Mouse (Mus musculus) G1E (cell line): ENCODE results near the gene Cuedc1. TPM values are rescaled to one million over a fixed set of nuclear protein-coding genes. Genes with fewer than 3 reads are reported as not detected.

Source experiments
- ATAC-seq: 2 replicates; pipeline ENCODE4 v1.8.0; 2016; ENCODE audit warnings: mild to moderate bottlenecking; ENCODE audit not compliant: insufficient number of reproducible peaks, poor library complexity, low FRiP score, severe bottlenecking; ENCODE audit errors: extremely low read depth
- DNase-seq: peaks from one replicate; pipeline ENCODE4 v3.0.0; 2012; ENCODE audit warnings: low spot score
- H3K27me3 ChIP-seq: 2 replicates; pipeline ENCODE4 v1.6.1; 2012; ENCODE audit warnings: mild to moderate bottlenecking, low read length, inconsistent platforms; ENCODE audit not compliant: insufficient read depth
- H3K36me3 ChIP-seq: replicated peaks from 2 replicates; pipeline ENCODE3; 2012; ENCODE audit warnings: mild to moderate bottlenecking, inconsistent platforms
- H3K4me1 ChIP-seq: 2 replicates; pipeline ENCODE4 v1.6.1; 2012; ENCODE audit warnings: low read depth, low read length, inconsistent platforms, mixed read lengths; ENCODE audit not compliant: insufficient read depth
- H3K4me3 ChIP-seq: 2 replicates; pipeline ENCODE4 v1.5.1; 2012; ENCODE audit warnings: low read depth, mild to moderate bottlenecking, inconsistent platforms, low read length, moderate library complexity, mixed read lengths
- H3K9me3 ChIP-seq: replicated peaks from 2 replicates; pipeline ENCODE4 v1.6.1; 2012; ENCODE audit warnings: inconsistent platforms
- CTCF ChIP-seq: IDR thresholded peaks from 2 replicates; pipeline ENCODE4 v1.5.1; 2012; ENCODE audit warnings: low read depth, low read length, inconsistent platforms, mixed read lengths
- GATA1 ChIP-seq: IDR thresholded peaks from 2 replicates; pipeline ENCODE4 v1.6.1; 2012; ENCODE audit warnings: borderline replicate concordance, low read length, inconsistent platforms, mixed read lengths
- GATA2 ChIP-seq: IDR thresholded peaks from 2 replicates; pipeline ENCODE4 v1.6.1; 2012; ENCODE audit warnings: low read depth, low read length, inconsistent platforms, borderline replicate concordance
- POLR2AphosphoS5 ChIP-seq: IDR thresholded peaks from 2 replicates; pipeline ENCODE4 v1.6.1; 2012; ENCODE audit warnings: low read depth, low read length, inconsistent platforms; ENCODE audit not compliant: insufficient replicate concordance
- TAL1 ChIP-seq: conservative IDR thresholded peaks from 2 replicates; pipeline ENCODE4 v1.6.1; 2012; ENCODE audit warnings: low read depth, low read length, inconsistent platforms, mixed read lengths
- polyA plus RNA-seq: library from polyadenylated mRNA; stranded (reverse); fragments of >175 nt; gene quantifications from 2 replicates; pipeline ENCODE4 v1.2.3, GENCODE M21; 2012
- total RNA-seq, 2 experiments: library from RNA; stranded (forward) in 1 of 2; stranded (reverse) in 1 of 2; fragments of 200-1000 nt in 1 of 2; fragments of >200 nt in 1 of 2; fragmentation: Nextera tagmentation in 1 of 2; gene quantifications; 2 replicates each; pipeline ENCODE4 v1.2.3; 2014 to 2017

Gene Cuedc1
- total and polyA plus RNA-seq, 3 experiments = 18.9 to 36.4 (median 29.6) TPM

DNA sequence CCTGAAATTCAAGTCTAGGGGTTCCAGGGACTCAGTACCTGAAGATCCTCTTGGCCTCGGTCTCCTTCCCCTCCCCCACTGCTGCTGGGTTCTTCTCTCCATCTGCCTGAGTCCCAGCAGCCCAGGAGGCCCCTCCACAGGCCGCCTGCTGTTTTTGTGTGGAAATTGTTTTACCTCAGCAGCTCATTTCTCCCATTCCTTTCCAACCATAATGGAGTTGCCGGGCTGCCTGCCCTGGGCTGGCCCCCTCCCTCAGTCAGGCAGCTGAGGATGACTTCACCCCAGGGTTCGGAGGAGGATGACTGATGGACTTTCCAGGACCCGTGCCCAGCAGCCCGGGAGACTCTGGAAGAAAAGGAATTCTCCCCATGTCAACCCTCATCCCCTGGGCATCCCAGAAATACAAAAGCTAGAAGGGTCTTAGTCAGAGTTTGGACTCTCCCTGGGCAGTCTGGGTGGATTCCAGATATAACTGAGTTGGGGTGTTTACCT lies 82.7 kb downstream of the Cuedc1 start:
- ATAC-seq = no peak
- TF ChIP-seq TAL1 (no peak), CTCF (no peak), GATA1 (no peak), GATA2 (no peak), POLR2AphosphoS5 (no peak)
- DNase-seq = no peak
- peaks cover 23% of the 10 kb centered on the region for H3K36me3 ChIP-seq
- H3K4me1 ChIP-seq = peaks cover 24% of the 10 kb centered on the region
- peaks cover 75% of the 10 kb centered on the region for H3K27me3 ChIP-seq
- no peaks in the 10 kb centered on the region for H3K9me3 ChIP-seq
- H3K4me3 ChIP-seq = no peak overlapping the region

DNA sequence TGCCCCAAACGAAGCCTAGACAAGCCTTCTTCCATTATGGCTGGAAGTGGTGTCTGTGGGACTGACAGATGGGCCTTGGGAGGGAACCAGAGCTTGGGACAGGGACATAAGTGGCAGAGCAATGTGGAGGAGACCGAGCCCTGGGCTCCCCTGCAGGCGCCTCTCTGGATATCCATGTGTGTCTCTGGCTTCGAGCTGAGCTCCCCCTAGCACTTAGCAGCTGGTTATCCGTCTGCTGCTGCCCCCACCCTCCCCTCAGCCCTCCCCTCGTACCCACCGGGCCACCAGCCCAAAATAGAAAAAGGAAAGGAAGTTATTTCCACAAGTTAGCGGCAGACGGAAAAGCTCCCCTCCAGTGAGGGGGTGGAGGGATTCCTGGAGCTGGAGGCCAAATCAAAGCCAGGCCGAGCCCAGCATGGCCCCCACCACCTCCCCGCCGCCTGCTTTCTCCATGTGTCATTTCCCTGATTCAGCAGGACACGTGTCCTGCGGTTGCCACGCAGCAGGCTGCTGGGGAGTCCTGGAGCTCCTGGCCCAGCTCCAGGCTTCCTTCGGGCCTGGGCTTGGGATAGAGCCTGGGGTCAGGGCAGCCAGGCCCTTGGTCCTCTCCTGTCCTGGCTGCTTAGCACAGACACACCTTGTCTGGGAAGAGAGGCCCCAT lies 83.2 kb downstream of the Cuedc1 start:
- no peak for DNase-seq
- Histone ChIP-seq H3K27me3 (peaks cover 79% of the 10 kb centered on the region), H3K9me3 (no peaks in the 10 kb centered on the region), H3K36me3 (peaks cover 23% of the 10 kb centered on the region), H3K4me3 (no peak overlapping the region), H3K4me1 (peaks cover 24% of the 10 kb centered on the region)
- no peak for TF ChIP-seq CTCF
- no peak for TF ChIP-seq GATA1
- no peak for TF ChIP-seq POLR2AphosphoS5
- ATAC-seq = no peak

DNA sequence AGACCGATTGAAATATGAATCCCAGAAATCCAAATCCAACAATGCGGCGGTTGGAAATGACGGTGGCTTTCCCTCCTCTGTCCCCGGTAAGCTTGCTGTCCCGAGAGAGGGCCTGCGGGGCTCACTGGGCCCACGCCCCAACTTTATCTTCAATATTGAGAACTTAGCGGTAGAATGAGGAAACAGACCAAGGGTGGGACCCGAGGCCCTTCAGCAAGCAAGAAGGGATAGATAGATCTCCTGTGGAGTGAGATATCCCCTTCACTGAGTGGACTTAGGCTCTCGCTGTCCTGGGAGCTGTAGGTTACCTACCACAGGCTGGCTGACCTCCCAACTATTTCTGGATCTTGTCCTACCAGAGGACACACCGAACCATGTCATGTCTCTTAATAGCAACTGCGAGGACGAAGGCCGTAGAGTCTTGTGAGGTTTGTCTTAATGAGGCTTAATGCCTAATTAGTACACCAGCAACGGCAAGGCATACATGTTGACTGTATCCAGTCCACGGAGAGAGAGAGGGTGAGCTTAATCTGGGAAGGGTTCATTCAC lies 86.8 kb downstream of the Cuedc1 start:
- TF ChIP-seq POLR2AphosphoS5 = no peak
- TF ChIP-seq TAL1 = no peak
- no peak for TF ChIP-seq CTCF
- no peak for TF ChIP-seq GATA1
- no peak for TF ChIP-seq GATA2
- peaks cover 83% of the 10 kb centered on the region for H3K27me3 ChIP-seq
- H3K9me3 ChIP-seq = no peaks in the 10 kb centered on the region
- DNase-seq (no peak), ATAC-seq (no peak)
- no peak overlapping the region for H3K4me3 ChIP-seq
- H3K36me3 ChIP-seq = peaks cover 19% of the 10 kb centered on the region
- H3K4me1 ChIP-seq = peaks cover 41% of the 10 kb centered on the region

DNA sequence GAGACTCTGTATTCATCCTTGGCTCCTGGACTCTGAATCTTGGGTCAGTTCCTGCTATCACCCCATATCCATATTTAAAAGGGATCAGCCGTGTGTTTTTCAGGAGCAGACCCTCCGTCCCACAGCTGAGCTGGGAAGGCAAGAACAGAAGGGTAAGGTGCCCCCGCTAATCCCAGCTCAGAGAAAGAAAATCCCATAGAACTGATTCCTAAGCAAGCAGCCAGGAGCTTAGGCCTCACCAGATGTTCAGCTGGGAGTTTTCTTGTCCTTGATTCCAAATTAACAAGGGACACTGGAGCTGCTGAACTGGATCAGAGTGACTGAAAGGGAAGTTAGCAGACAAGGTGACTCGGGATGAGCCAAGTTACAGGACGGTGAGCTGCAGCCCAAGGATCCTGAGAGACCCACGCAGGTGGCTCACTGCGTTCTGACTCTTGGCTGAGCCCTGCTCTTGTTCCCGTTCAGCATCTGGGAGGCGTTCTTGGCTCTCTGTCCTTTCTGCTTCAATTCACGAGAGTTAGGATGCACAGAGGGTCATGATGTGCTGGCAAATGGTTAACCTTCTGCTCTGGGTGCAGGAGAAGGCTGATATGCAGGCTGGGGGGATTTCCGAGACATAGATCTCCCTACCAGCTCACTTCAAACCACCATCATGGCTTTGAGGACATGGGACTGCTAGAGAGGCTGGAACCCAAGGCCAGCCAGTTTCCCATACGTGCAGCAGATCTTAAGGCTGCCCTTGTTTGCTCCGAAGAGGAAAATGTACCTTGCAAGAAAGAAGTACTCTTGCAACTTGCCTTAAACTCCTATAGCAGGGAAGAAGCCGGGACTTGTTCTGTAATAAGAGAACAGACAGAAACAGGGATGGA lies 88.5 kb downstream of the Cuedc1 start:
- TF ChIP-seq GATA2 (no peak), CTCF (no peak)
- no peak for ATAC-seq
- peaks cover 36% of the 10 kb centered on the region for H3K4me1 ChIP-seq
- peaks cover 25% of the 10 kb centered on the region for H3K36me3 ChIP-seq
- DNase-seq = no peak
- no peaks in the 10 kb centered on the region for H3K9me3 ChIP-seq
- peaks cover 80% of the 10 kb centered on the region for H3K27me3 ChIP-seq
- no peak overlapping the region for H3K4me3 ChIP-seq

DNA sequence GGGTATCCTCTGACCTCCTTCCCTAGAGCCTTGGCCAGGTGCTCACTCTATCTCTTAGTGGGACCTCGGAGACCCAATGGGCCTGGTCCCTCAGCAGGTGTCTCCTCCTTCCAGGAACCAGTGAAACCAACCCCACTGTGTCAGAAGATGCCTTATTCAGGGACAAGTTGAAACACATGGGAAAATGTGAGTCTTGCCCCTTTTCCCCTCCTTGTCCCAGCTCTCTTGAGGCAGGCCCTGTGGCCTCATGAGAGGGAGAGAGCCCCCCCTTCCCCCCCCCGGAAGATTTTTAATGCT lies 89.0 kb downstream of the Cuedc1 start:
- Histone ChIP-seq H3K4me3 (no peak overlapping the region), H3K36me3 (peaks cover 25% of the 10 kb centered on the region), H3K9me3 (no peaks in the 10 kb centered on the region), H3K27me3 (peaks cover 80% of the 10 kb centered on the region), H3K4me1 (peaks cover 38% of the 10 kb centered on the region)
- ATAC-seq = no peak
- DNase-seq = no peak
- TF ChIP-seq GATA2 (no peak), CTCF (no peak)

DNA sequence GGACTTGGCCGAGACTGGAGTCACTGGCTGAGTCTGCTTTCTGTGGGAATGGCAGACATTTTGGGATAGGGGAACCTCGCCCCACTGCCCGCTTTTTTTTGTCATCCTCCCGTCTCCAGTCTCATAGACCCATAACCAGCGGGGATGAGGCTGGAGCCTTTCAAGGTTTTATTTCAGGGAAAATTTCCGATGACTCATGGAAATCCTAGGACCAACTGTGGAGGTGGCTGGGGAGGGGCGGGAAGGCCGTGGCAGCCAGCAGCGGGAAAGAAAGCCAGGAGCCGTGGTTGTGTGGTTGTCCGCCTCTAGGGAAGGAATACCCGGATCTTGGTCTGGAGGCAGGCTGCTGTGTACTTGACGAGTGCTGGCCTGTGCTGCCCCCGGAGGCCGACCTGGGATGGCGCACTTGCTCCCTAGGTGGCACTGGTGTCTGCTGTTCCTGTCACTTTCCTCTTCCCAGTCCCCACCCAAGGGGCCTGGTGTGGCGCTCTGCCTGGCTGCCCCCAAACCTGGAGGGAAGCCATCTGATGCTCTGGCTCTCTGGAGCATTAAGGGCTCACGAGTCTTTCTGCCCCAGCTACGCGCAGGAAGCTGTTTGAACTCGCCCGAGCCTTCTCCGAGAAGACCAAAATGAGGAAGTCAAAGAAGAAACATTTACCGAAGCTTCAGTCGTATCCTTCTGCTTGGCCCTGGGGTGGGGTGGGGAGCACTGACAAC lies 89.7 kb downstream of the Cuedc1 start:
- H3K36me3 ChIP-seq = peaks cover 20% of the 10 kb centered on the region
- peaks cover 81% of the 10 kb centered on the region for H3K27me3 ChIP-seq
- DNase-seq (peak; percentile 88), ATAC-seq (peak; percentile 80)
- peak overlapping the region; percentile 66; the same call in 1 of the 2 replicates for H3K4me3 ChIP-seq
- no peak for TF ChIP-seq POLR2AphosphoS5
- TF ChIP-seq CTCF = peak; percentile 86
- no peaks in the 10 kb centered on the region for H3K9me3 ChIP-seq
- H3K4me1 ChIP-seq = peaks cover 40% of the 10 kb centered on the region
